Mouse (Mus musculus): ENCODE results near the gene Aff4. TPM values are rescaled to one million over a fixed set of nuclear protein-coding genes. Genes with fewer than 3 reads are reported as not detected.
"Not testable (repeated sequence)": the region's sequence is repeated elsewhere in the genome, so short reads cannot be mapped to it uniquely, and the experiment has no call there.

The Aff4 gene
- polyA plus RNA-seq, 1 experiment from 2014 or later: 40.4 TPM

DNA sequence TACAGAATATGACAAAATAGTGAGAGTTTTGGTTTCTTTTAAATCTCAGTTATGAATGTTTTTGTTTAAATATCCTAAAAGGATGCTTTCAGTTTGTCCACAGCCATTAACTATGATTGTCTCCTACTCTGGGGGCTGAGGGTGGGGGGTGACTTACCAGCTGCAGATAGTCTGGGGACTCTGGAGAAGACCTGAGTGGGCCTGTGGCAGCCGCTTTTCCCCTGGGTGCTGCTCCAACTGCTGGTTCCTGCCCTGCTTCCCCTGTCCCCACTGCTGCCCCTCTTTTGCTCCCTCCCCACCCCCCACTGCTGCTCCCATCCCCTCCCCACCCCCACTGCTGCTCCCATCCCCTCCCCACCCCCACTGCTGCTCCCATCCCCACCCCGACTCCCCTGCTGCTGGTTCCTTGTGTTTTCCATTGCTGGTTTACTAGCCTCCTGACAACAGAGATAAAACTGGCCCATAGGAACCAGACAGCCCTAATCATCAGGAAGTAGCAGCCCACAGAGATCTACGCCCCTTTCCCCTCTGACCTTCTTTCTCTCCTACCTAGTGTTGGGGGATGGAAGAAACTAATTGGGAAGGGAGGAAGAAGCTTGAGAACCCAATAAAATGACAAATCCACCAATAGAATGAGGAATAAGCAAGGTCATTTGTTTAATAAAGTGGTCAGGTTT lies 15.0 kb upstream of the Aff4 start:
- ATAC-seq: no peak
- Histone ChIP-seq H3K27ac (ENCODE audit: low read depth, low read length) (no peak overlapping the region), H3K9ac (ENCODE audit: low read depth, low read length) (no peak overlapping the region), H3K9me3 (ENCODE audit: control insufficient read depth, low read length) (no peaks in the 10 kb centered on the region), H3K36me3 (ENCODE audit: control insufficient read depth, insufficient read depth, low read length) (peaks cover 9% of the 10 kb centered on the region; the same call in 1 of the 2 replicates), H3K4me3 (ENCODE audit: low read length) (no peak overlapping the region), H3K27me3 (replicated peaks; ENCODE audit: control insufficient read depth, insufficient read depth, low read length) (no peaks in the 10 kb centered on the region), H3K4me1 (ENCODE audit: control insufficient read depth, insufficient read depth, low read depth, low read length) (no peaks in the 10 kb centered on the region), H3K4me2 (ENCODE audit: low read length) (no peak overlapping the region)
- WGBS: 32% methylated on average over 3 of the region's 3 CpGs

DNA sequence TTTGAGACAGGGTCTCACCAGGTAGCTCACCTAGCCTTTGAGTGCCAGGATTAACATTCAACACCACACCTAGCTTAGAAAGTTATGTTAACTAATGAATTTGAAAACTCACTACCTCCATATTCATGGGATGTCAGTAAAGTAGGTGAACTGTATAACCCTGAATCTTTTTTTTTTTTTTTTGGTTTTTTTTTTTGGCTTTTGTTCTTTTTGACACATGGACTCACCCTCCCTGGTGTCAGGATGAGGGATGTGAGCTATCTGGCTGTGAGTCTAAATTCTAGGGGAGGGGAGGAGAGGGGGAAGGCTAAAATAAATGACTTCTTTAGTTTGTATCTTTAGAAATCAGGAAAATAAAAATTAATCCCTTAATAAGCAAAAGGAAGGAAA lies 14.5 kb upstream of the Aff4 start:
- no peaks in the 10 kb centered on the region for H3K27me3 ChIP-seq (replicated peaks; ENCODE audit: control insufficient read depth, insufficient read depth, low read length)
- H3K4me3 ChIP-seq (ENCODE audit: low read length): no peak overlapping the region
- no peak overlapping the region for H3K27ac ChIP-seq (ENCODE audit: low read depth, low read length)
- H3K9ac ChIP-seq (ENCODE audit: low read depth, low read length): no peak overlapping the region
- no peak overlapping the region for H3K4me2 ChIP-seq (ENCODE audit: low read length)
- H3K4me1 ChIP-seq (ENCODE audit: control insufficient read depth, insufficient read depth, low read depth, low read length): no peaks in the 10 kb centered on the region
- no peak for ATAC-seq
- peaks cover 9% of the 10 kb centered on the region; the same call in 1 of the 2 replicates for H3K36me3 ChIP-seq (ENCODE audit: control insufficient read depth, insufficient read depth, low read length)
- H3K9me3 ChIP-seq (ENCODE audit: control insufficient read depth, low read length): no peaks in the 10 kb centered on the region

DNA sequence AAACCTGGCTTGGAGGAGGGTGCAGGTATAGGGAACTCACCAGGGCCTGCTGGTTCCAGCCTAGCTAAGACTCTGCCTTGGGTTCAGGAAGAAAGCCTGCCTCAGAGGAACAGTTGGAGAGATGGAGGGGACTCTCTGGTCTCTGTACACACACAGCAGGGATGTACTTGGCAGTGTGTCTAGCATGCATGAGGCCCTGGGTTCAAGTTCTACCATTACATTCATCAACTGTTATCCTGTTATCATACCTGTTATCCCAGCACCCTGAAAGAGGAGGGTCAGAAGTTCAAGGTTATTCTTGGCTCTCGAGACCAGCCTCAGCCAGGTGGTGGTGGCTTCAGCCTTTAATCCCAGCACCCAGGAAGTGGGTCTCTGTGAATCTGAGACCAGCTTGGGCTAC lies 13.7 kb upstream of the Aff4 start:
- Histone ChIP-seq H3K9me3 (ENCODE audit: control insufficient read depth, low read length) (no peaks in the 10 kb centered on the region), H3K4me2 (ENCODE audit: low read length) (no peak overlapping the region), H3K27ac (ENCODE audit: low read depth, low read length) (no peak overlapping the region), H3K4me3 (ENCODE audit: low read length) (no peak overlapping the region), H3K4me1 (ENCODE audit: control insufficient read depth, insufficient read depth, low read depth, low read length) (no peaks in the 10 kb centered on the region), H3K9ac (ENCODE audit: low read depth, low read length) (no peak overlapping the region), H3K27me3 (replicated peaks; ENCODE audit: control insufficient read depth, insufficient read depth, low read length) (no peaks in the 10 kb centered on the region), H3K36me3 (ENCODE audit: control insufficient read depth, insufficient read depth, low read length) (peaks cover 4% of the 10 kb centered on the region; the same call in 1 of the 2 replicates)
- 79% methylated on average over 1 of the region's 1 CpGs for WGBS
- no peak for ATAC-seq

DNA sequence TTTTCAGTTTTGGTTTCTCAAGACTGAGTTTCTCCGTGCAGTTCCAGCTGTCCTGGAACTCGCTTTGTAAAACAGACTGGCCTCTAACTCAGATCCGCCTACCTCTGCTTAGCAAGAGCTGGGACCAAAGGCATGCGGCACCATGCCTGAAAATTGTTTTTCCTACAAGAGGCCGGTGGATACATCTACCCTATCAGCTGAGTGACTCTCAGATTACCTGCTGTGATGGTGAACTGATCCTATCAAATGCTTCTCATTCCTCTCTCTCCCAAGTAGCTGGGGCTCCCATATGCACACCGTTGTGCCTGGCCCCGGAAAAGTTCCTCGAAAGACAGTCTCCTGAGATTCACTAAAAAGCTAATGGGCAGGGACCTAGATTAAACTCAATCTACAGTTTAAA lies 12.9 kb upstream of the Aff4 start:
- Histone ChIP-seq H3K36me3 (ENCODE audit: control insufficient read depth, insufficient read depth, low read length) (no peaks in the 10 kb centered on the region), H3K9me3 (ENCODE audit: control insufficient read depth, low read length) (no peaks in the 10 kb centered on the region), H3K4me2 (ENCODE audit: low read length) (no peak overlapping the region), H3K4me3 (ENCODE audit: low read length) (no peak overlapping the region), H3K4me1 (ENCODE audit: control insufficient read depth, insufficient read depth, low read depth, low read length) (no peaks in the 10 kb centered on the region), H3K9ac (ENCODE audit: low read depth, low read length) (no peak overlapping the region), H3K27me3 (replicated peaks; ENCODE audit: control insufficient read depth, insufficient read depth, low read length) (no peaks in the 10 kb centered on the region), H3K27ac (ENCODE audit: low read depth, low read length) (no peak overlapping the region)
- WGBS: 65% methylated on average over 8 of the region's 8 CpGs
- no peak for ATAC-seq

DNA sequence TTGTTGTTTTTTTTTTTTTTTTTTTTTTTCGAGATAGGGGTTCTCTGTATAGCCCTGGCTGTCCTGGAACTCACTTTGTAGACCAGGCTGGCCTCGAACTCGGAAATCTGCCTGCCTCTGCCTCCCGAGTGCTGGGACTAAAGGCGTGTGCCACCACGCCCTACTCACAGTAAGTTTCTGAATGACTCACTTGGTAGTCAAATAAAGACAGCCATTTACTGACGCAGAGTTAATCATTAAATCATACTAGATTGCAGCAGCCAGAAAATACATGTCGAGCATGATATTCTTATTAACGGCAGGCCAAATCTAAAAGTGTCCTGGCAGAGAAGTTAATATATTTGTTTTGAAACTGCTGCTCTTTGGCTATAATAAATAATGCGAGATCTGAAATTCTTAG lies 9.6 kb upstream of the Aff4 start:
- H3K36me3 ChIP-seq (ENCODE audit: control insufficient read depth, insufficient read depth, low read length); H3K9ac ChIP-seq (ENCODE audit: low read depth, low read length); H3K4me2 ChIP-seq (ENCODE audit: low read length); H3K9me3 ChIP-seq (ENCODE audit: control insufficient read depth, low read length); H3K4me3 ChIP-seq (ENCODE audit: low read length); H3K27me3 ChIP-seq (replicated peaks; ENCODE audit: control insufficient read depth, insufficient read depth, low read length); H3K27ac ChIP-seq (ENCODE audit: low read depth, low read length); H3K4me1 ChIP-seq (ENCODE audit: control insufficient read depth, insufficient read depth, low read depth, low read length); ATAC-seq: not testable (repeated sequence)
- 93% methylated on average over 10 of the region's 10 CpGs for WGBS

DNA sequence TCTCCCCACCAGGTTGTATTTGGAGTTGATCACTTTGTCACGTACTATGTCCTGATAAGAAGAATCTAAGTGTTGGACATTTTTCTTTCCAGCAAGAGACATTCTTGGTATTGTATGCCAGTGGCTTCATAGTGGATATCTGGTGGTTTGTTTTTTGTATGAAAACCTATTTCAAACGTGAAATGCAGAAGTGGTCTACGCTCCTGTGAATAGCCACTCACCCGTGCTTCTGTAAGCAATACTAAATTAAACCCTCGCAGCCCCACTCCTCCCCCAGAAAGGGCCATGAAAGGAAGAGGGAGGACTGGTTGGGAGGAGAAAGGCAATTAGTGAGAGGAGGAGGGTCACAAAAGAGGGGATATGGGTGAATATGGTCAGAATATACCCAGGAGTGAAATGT lies 7.9 kb upstream of the Aff4 start:
- Histone ChIP-seq H3K4me3 (ENCODE audit: low read length) (no peak overlapping the region), H3K4me1 (ENCODE audit: control insufficient read depth, insufficient read depth, low read depth, low read length) (no peaks in the 10 kb centered on the region), H3K9me3 (ENCODE audit: control insufficient read depth, low read length) (no peaks in the 10 kb centered on the region), H3K36me3 (ENCODE audit: control insufficient read depth, insufficient read depth, low read length) (no peaks in the 10 kb centered on the region), H3K4me2 (ENCODE audit: low read length) (no peak overlapping the region), H3K27ac (ENCODE audit: low read depth, low read length) (no peak overlapping the region), H3K27me3 (replicated peaks; ENCODE audit: control insufficient read depth, insufficient read depth, low read length) (no peaks in the 10 kb centered on the region), H3K9ac (ENCODE audit: low read depth, low read length) (no peak overlapping the region)
- 74% methylated on average over 5 of the region's 5 CpGs for WGBS
- no peak for ATAC-seq

DNA sequence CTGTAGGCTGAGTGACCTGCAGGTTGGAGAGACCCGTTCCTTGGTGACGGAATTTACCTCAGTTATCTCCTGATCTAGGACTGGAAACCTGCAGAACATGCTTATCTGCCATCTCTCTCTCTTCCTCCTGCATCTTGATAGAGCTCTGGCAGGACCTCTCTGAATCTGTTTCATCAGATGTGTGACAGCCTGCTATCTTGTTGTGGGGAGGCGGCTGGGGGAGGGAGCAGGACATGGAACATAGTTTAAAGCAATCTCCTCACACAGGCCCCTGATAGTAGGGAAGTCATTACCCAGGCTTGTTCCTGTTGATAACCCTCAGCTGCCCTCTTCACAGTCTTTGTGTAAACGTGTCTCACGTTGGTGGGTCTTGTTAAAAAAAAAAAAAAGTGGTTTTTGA lies 5.3 kb upstream of the Aff4 start:
- no peak overlapping the region for H3K4me2 ChIP-seq (ENCODE audit: low read length)
- H3K27me3 ChIP-seq (replicated peaks; ENCODE audit: control insufficient read depth, insufficient read depth, low read length): no peaks in the 10 kb centered on the region
- H3K4me1 ChIP-seq (ENCODE audit: control insufficient read depth, insufficient read depth, low read depth, low read length): peaks cover 2% of the 10 kb centered on the region; the same call in 1 of the 2 replicates
- no peaks in the 10 kb centered on the region for H3K36me3 ChIP-seq (ENCODE audit: control insufficient read depth, insufficient read depth, low read length)
- H3K27ac ChIP-seq (ENCODE audit: low read depth, low read length): no peak overlapping the region
- no peaks in the 10 kb centered on the region for H3K9me3 ChIP-seq (ENCODE audit: control insufficient read depth, low read length)
- WGBS: 36% methylated on average over 5 of the region's 5 CpGs
- H3K4me3 ChIP-seq (ENCODE audit: low read length): no peak overlapping the region
- H3K9ac ChIP-seq (ENCODE audit: low read depth, low read length): no peak overlapping the region
- ATAC-seq: no peak

DNA sequence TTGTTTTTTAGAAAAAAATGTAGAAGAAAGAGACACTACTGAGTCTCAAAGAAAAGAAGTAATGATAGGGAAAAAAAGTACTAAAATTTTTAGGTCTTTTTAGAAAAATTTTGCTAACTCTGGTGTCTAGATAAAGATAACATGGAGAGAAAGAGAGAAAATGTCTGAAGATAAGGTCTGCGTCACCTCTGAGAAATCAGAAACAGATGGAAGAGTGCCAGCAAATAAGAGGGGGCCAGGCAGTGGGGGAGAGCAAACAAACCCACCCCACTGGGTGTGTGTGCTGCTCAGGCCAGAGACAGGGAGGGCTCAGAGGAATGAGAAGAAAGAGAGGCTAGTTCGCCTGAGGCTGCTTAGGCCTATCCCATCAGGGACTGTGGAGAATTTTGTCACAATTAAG lies 4.9 kb upstream of the Aff4 start:
- Histone ChIP-seq H3K4me1 (ENCODE audit: control insufficient read depth, insufficient read depth, low read depth, low read length) (peaks cover 2% of the 10 kb centered on the region; the same call in 1 of the 2 replicates), H3K27ac (ENCODE audit: low read depth, low read length) (no peak overlapping the region), H3K9me3 (ENCODE audit: control insufficient read depth, low read length) (no peaks in the 10 kb centered on the region), H3K27me3 (replicated peaks; ENCODE audit: control insufficient read depth, insufficient read depth, low read length) (no peaks in the 10 kb centered on the region), H3K9ac (ENCODE audit: low read depth, low read length) (no peak overlapping the region), H3K36me3 (ENCODE audit: control insufficient read depth, insufficient read depth, low read length) (no peaks in the 10 kb centered on the region), H3K4me2 (ENCODE audit: low read length) (no peak overlapping the region), H3K4me3 (ENCODE audit: low read length) (no peak overlapping the region)
- WGBS: 59% methylated on average over 2 of the region's 2 CpGs
- ATAC-seq: no peak

DNA sequence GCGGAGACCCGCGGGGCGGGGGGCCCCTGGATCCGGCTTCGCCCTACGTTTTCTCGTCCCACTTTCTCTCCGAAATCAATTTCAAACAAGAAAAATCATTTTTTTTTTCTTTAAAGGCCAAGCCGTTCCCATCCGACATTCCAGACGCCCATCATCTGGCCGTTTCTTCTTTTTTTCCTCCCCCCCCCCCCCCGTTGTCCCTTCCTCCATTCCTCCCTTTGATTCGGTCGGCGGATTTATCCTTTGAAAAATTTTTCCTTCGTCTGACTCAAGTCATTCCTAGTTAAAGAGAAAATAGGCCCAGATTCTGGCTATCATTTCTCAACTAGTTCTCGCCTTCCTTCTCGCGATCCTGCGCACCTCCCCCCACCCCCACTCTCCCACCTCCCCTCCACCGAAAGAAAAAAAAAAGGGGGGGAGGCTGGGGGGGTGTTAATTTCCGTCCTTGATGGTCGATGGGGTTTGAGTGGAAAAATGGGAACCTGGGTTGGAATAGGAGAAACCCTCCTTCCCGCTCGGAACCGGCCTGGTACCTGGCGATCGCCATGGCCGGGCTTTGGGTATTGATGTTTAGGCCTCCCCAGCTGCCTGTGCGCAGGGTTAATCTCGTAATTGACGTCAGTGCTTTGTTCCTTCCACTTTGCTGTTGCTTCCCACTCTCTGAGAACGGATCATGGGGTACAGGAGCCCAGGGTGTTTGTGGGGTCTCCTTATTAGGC lies 750 bp downstream of the Aff4 start:
- H3K4me3 ChIP-seq (ENCODE audit: low read length): peak overlapping the region; percentile 97
- under 1% methylated on average over 35 of the region's 35 CpGs for WGBS
- peak overlapping the region; percentile 99 for H3K27ac ChIP-seq (ENCODE audit: low read depth, low read length)
- H3K9me3 ChIP-seq (ENCODE audit: control insufficient read depth, low read length): no peaks in the 10 kb centered on the region
- ATAC-seq: peak; percentile 37
- H3K36me3 ChIP-seq (ENCODE audit: control insufficient read depth, insufficient read depth, low read length): no peaks in the 10 kb centered on the region
- peak overlapping the region; percentile 99 for H3K9ac ChIP-seq (ENCODE audit: low read depth, low read length)
- no peaks in the 10 kb centered on the region for H3K27me3 ChIP-seq (replicated peaks; ENCODE audit: control insufficient read depth, insufficient read depth, low read length)
- peak overlapping the region; percentile 74 for H3K4me2 ChIP-seq (ENCODE audit: low read length)
- H3K4me1 ChIP-seq (ENCODE audit: control insufficient read depth, insufficient read depth, low read depth, low read length): peaks cover 11% of the 10 kb centered on the region
